Mouse (Mus musculus) thymus, adult 2 months (tissue): ENCODE results near the gene Hand2.

ENCODE experiments used
- CTCF ChIP-seq: fragments of 200-500 bp; IDR thresholded peaks from 2 replicates; pipeline ENCODE4 v1.5.1; 2012; ENCODE audit warnings: mild to moderate bottlenecking, control low read depth, low read length, moderate library complexity, borderline replicate concordance; ENCODE audit not compliant: control insufficient read depth, poor library complexity, insufficient read depth; ENCODE audit errors: extremely low read depth
- POLR2A ChIP-seq: fragments of 200-500 bp; IDR thresholded peaks from 2 replicates; pipeline ENCODE4 v1.6.1; 2012; ENCODE audit warnings: mild to moderate bottlenecking, low read length, control low read depth, moderate library complexity; ENCODE audit not compliant: control insufficient read depth, poor library complexity, insufficient read depth; ENCODE audit errors: extremely low read depth

DNA sequence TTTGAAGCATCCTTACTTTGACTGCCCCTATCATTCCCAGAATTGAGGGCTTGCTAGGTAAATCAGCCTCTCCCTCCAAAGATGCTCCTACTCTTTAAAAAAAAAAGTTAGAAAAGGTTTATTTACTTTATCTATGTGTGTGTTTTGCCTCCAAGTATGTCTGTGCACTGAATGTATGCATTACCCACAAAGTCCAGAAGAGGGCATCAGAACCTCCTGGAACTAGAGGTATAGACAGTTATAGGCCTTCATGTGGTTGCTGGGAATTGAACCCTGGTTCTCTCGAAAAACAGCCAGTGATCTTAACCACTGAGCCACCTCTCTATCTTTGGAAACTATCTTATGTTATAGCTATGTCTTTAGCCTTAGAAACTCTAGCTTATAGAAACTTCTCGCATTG, 53.3 kb downstream of the Hand2 start:
- no peak for TF ChIP-seq POLR2A
- TF ChIP-seq CTCF, result no peak
